Mouse (Mus musculus) liver, postnatal 0 days (tissue): Measurements from ENCODE around the gene Usp29.

Experiments
- CTCF ChIP-seq: sonication (generic); IDR thresholded peaks from 2 replicates; pipeline ENCODE4 v1.5.1; 2016; ENCODE audit warnings: antibody characterized with exemption, low read depth
- EP300 ChIP-seq: IDR thresholded peaks from 2 replicates; pipeline ENCODE4 v1.6.1; 2016; ENCODE audit warnings: antibody characterized with exemption, low read depth, mild to moderate bottlenecking

GRCm38 (mm10) chr7:6956576-6956975, 226.2 kb downstream of the Usp29 start:
- TF ChIP-seq CTCF (no peak), EP300 (no peak)
